Mouse (Mus musculus) small intestine, adult 2 months (tissue): ENCODE measurements around the gene Prune1. TPM values are rescaled to one million over a fixed set of nuclear protein-coding genes. Genes with fewer than 3 reads are reported as not detected.

ENCODE experiments used
- H3K27ac ChIP-seq: fragments of 200-500 bp; 2 replicates; pipeline ENCODE4 v1.5.1; 2012; ENCODE audit warnings: low read depth, low read length, control low read depth, inconsistent platforms; ENCODE audit not compliant: insufficient read depth
- H3K27me3 ChIP-seq: fragments of 200-500 bp; 2 replicates; pipeline ENCODE4 v1.6.1; 2012; ENCODE audit warnings: mild to moderate bottlenecking, moderate library complexity, low read length, inconsistent platforms; ENCODE audit not compliant: control insufficient read depth, insufficient read depth
- H3K36me3 ChIP-seq: fragments of 200-500 bp; 2 replicates; pipeline ENCODE4 v1.6.1; 2012; ENCODE audit warnings: mild to moderate bottlenecking, low read length, control low read depth, inconsistent platforms; ENCODE audit not compliant: control insufficient read depth, insufficient read depth
- H3K4me1 ChIP-seq: fragments of 200-500 bp; 2 replicates; pipeline ENCODE4 v1.6.1; 2012; ENCODE audit warnings: low read length, inconsistent platforms, mixed read lengths; ENCODE audit not compliant: control insufficient read depth, insufficient read depth, insufficient read length
- H3K4me3 ChIP-seq: fragments of 200-500 bp; 2 replicates; pipeline ENCODE4 v1.5.1; 2012; ENCODE audit warnings: low read depth, mild to moderate bottlenecking, control low read depth, inconsistent platforms, low read length, moderate library complexity
- CTCF ChIP-seq: fragments of 200-500 bp; IDR thresholded peaks from 2 replicates; pipeline ENCODE4 v1.5.1; 2012; ENCODE audit warnings: low read depth, mild to moderate bottlenecking, control low read depth, inconsistent platforms, low read length, moderate library complexity, mixed read lengths; ENCODE audit not compliant: insufficient replicate concordance, insufficient read length; ENCODE audit errors: extremely low read depth
- POLR2A ChIP-seq: fragments of 200-500 bp; IDR thresholded peaks from 2 replicates; pipeline ENCODE4 v1.6.1; 2012; ENCODE audit warnings: low read depth, mild to moderate bottlenecking, control low read depth, inconsistent platforms, low read length, moderate library complexity
- WGBS: fragments of 180-500 bp; shearing (Covaris S2); methylation state at CpG from one replicate; pipeline ENCODE4 v1.1.7; 2018; 5-methylcytosine and 5-hydroxymethylcytosine counted together
- polyA plus RNA-seq: library from polyadenylated mRNA; depleted of rRNA; stranded (reverse); fragments of >200 nt; gene quantifications from 2 replicates; pipeline ENCODE4 v1.2.3, GENCODE M21; 2012

Prune1 gene
- polyA plus RNA-seq, 1 experiment: 11.5 TPM

DNA sequence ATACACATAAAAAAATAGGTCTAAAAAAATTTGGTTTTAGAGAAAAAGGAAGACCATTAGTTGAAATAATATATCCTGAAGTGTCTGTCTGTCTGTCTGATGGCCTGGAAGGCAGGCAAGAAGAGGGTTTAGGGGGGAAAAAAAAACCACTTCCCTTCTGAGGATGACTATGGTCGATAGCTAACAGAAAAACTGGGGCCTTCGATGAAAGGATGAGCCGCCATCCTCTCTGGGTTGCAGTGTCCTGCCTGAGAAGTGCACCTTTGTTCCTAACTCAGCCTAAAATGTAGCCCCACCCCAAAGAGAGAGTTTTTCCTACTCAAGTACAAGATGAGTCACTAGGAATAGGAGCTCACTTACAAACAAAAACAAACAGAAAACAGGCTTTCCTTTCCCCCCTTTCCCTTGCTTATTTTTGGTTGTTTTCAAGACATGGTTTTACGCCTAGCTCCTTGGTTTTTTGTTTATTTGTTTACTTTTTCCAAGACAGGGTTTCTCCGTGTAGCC lies 5.4 kb downstream of the Prune1 start:
- TF ChIP-seq CTCF: no peak
- TF ChIP-seq POLR2A: no peak
- Histone ChIP-seq H3K4me3 (no peak overlapping the region), H3K36me3 (no peaks in the 10 kb centered on the region), H3K27me3 (no peaks in the 10 kb centered on the region), H3K4me1 (peaks cover 3% of the 10 kb centered on the region; the same call in 1 of the 2 replicates), H3K27ac (peak overlapping the region; percentile 4; the same call in 1 of the 2 replicates)
- 64% methylated on average over 5 of the region's 5 CpGs for WGBS

DNA sequence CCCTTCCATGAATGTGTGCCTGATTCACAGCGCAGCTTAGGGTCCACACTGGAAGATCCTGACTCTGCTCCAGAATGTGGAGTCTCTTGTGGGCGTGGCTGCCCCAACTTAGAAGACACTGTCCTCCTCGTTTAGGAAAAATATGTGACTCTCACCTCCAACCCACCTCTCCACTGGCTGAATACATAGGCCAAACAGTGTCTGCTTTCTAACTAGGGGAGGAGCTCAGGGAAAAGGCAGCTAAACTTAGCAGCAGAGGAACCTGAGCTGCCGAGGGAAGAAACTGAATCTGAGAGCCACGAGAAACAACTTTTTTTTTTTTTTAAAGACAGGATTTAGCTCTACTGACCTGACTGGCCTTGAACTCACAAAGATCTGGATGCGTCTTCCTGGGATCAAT lies 6.7 kb downstream of the Prune1 start:
- no peaks in the 10 kb centered on the region for H3K27me3 ChIP-seq
- peaks cover 3% of the 10 kb centered on the region; the same call in 1 of the 2 replicates for H3K4me1 ChIP-seq
- no peaks in the 10 kb centered on the region for H3K36me3 ChIP-seq
- H3K27ac ChIP-seq: no peak overlapping the region
- 71% methylated on average over 6 of the region's 6 CpGs for WGBS
- TF ChIP-seq POLR2A: no peak
- TF ChIP-seq CTCF: no peak
- no peak overlapping the region for H3K4me3 ChIP-seq

DNA sequence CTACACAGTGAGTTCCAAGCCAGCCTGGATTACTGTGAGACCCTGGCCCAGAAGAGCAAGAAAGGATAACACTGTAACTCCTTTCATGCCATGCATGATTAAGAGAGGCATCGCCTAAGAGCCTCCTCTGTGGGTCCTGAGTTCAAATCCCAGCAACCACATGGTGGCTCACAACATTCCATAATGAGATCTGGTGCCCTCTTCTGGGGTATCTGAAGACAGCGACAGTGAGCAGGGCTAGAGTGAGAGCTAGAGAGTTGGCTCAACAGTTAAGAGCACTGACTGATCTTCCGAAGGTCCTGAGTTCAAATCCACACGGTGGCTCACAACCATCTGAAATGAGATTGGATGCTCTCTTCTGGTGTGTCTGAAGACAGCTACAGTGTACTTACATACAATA lies 7.4 kb downstream of the Prune1 start:
- peaks cover 3% of the 10 kb centered on the region; the same call in 1 of the 2 replicates for H3K4me1 ChIP-seq
- H3K27me3 ChIP-seq: no peaks in the 10 kb centered on the region
- H3K27ac ChIP-seq: no peak overlapping the region
- H3K36me3 ChIP-seq: no peaks in the 10 kb centered on the region
- TF ChIP-seq POLR2A (no peak), CTCF (no peak)
- H3K4me3 ChIP-seq: no peak overlapping the region
- WGBS: over 99% methylated on average over 4 of the region's 4 CpGs

DNA sequence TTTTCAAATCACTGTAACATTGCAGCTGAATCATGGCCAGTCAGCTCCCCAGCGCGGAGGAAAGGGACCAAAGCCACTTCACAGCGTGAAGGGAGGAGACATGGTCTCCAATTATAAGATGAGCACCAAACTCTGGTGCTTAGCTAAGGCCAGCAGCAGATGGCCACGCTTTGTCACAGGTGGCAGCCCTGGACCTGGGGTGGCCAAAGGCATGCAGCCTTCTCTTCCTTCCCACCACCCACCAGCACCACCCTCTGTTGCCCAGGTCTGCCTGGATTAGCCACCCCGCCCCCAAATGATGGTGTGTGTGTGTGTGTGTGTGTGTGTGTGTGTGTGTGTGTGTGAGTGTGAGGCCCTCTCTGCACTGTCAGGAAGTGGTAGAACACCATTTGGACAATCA lies 8.4 kb downstream of the Prune1 start:
- Histone ChIP-seq H3K27ac (no peak overlapping the region), H3K36me3 (no peaks in the 10 kb centered on the region), H3K27me3 (no peaks in the 10 kb centered on the region), H3K4me1 (peaks cover 3% of the 10 kb centered on the region; the same call in 1 of the 2 replicates), H3K4me3 (no peak overlapping the region)
- no peak for TF ChIP-seq POLR2A
- TF ChIP-seq CTCF: no peak
- WGBS: 98% methylated on average over 5 of the region's 5 CpGs

GRCm38 (mm10) chr3:95270766-95271364 lies 11.0 kb downstream of the Prune1 start:
- no peak for TF ChIP-seq POLR2A
- TF ChIP-seq CTCF: no peak
- H3K27ac ChIP-seq: no peak overlapping the region

DNA sequence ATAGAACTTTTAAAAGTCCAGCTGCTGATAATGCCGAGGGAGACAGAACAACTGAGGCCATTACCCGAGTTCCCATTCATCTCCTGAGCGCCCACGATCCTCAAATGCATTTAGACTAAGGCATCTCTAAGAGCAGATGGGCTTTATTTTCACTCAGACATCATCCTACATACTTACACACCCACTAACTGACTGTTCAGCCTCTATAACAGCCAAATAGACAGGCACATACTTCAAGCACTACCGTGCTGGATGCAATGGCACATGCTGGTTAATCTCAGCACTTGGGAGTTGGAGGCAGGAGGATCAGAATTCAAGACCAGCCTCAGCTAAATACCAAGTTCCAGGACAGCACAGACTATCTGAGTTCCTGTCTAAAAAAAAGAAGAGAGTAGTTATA lies 12.1 kb downstream of the Prune1 start:
- 90% methylated on average over 5 of the region's 5 CpGs for WGBS
- TF ChIP-seq POLR2A (no peak), CTCF (no peak)

More at GRCm38 (mm10) chr3:95270766-95271364, 11.0 kb downstream of the Prune1 start:
- H3K4me1 ChIP-seq: peaks cover 3% of the 10 kb centered on the region; the same call in 1 of the 2 replicates
- WGBS: 82% methylated on average over 12 of the region's 12 CpGs
- no peak overlapping the region for H3K4me3 ChIP-seq
- H3K36me3 ChIP-seq: 0 out of 2 replicates have a peak, but pooled peaks cover 3% of the 10 kb centered on the region
- H3K27me3 ChIP-seq: no peaks in the 10 kb centered on the region

GRCm38 (mm10) chr3:95267855-95268254 lies 14.0 kb downstream of the Prune1 start:
- Histone ChIP-seq H3K4me1 (peaks cover 5% of the 10 kb centered on the region), H3K36me3 (peaks cover 6% of the 10 kb centered on the region), H3K4me3 (no peak overlapping the region), H3K27ac (no peak overlapping the region), H3K27me3 (no peaks in the 10 kb centered on the region)
- TF ChIP-seq POLR2A: no peak
- no peak for TF ChIP-seq CTCF

More for the DNA sequence above, 12.1 kb downstream of the Prune1 start:
- H3K27ac ChIP-seq: no peak overlapping the region
- H3K4me1 ChIP-seq: peaks cover 3% of the 10 kb centered on the region; the same call in 1 of the 2 replicates
- H3K36me3 ChIP-seq: 0 out of 2 replicates have a peak, but pooled peaks cover 3% of the 10 kb centered on the region
- no peaks in the 10 kb centered on the region for H3K27me3 ChIP-seq
- H3K4me3 ChIP-seq: no peak overlapping the region
